Mouse (Mus musculus): ENCODE measurements around the gene Adra2c.

Adra2c gene

DNA sequence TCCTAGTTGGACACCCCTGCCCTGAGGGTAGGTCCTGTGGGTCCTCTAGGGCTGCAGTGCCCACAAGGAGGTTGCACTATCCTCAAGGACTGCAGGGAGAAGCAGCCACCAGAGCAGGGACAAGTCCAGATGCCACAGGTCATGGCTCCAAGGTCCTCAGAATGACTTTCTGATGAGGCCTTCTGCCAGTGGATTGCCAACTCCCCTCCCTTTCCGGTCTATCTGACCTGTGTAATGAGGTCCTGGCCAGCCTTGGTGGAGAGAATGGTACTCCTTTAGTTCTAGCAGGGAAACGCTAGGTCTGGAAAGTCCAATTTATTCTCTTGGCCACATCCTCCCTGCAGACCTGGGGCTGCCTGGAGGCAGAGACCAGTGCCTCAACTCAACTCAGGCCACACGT lies at the start of gene Adra2c:
Gene Adra2c (plus strand): TSS at position 301 of the 400 bp plus-strand sequence.
- DNase-seq (ENCODE audit: low spot score), result no peak

DNA sequence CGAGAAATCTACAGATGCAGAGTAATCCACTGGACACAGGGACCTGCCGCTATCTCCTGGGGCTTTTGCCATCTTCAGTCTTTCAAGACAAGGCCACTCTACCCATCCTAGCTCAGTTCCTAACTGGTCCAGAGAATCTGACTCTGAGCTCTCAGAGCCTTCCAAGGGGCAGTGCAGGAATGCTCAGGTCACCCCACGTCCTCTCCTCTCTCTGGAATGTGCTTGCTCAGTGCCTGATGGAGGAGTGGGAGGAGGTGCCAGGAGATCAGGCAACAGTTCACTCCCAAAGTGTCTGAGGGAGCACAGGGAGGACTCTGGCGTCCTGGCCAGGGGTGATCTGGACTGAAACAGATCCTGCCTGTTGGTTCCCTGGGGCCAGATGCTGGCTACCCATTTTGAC lies 45.0 kb upstream of the Adra2c start:
- no peak for DNase-seq (ENCODE audit: low spot score)

DNA sequence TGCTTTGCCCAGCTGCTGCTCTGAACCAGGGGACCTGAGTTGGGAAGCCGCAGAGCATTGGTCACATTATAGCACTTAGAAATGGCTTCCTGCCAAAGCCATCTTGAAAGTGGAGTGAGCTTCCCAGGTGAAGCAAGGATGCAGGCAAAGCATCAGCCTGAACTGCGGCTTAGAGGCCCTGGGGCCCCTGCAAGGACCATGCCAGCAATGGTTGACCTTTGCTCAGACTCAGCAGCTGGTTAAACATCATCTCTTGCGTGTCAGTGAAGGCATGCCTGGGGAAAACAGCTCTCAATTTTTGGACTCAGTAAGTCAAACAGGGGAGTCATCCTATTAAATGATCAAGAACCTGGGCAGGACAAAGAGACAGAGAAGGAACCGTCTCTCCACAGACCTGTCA lies 40.4 kb upstream of the Adra2c start:
- DNase-seq (ENCODE audit: low spot score), result no peak

DNA sequence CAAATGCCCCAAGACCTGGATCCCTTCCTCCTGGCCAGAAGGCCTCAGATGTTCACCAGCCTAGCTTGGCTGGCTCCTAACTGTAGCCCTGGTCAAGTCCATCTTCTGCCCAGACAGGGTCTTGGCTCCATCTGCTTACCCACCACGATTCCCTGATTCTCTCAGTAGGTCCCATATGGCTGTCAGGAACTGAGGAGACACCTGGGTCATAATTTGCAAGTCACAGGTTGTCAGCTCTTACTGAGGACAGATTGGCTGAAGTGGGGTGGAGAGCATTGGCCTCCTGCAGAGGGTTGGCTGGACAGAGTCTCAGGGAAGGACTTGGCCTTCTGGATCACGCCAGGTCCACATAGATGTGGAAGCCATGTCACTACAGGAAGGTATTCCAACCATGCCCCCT lies 39.5 kb upstream of the Adra2c start:
- DNase-seq (ENCODE audit: low spot score), result no peak

DNA sequence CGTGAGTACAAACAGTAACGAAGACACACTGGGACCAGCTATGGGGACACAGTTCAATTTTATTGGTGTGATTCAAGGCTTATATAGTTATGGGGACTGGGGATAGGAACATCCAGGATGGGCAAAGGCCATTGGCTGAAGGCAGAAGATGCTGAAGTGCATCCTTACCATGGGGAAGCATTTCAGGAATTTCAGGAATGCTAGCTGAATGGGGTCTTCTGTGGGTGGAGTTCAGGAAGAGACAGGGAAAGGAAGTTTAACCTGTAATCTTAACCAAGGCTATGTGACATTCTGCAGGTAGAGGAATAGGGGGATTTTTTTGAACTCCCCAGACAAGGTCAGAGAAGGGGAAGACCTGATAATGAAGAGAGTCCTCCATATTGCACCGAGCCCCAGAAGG lies 36.6 kb upstream of the Adra2c start:
- DNase-seq (ENCODE audit: low spot score), result no peak

DNA sequence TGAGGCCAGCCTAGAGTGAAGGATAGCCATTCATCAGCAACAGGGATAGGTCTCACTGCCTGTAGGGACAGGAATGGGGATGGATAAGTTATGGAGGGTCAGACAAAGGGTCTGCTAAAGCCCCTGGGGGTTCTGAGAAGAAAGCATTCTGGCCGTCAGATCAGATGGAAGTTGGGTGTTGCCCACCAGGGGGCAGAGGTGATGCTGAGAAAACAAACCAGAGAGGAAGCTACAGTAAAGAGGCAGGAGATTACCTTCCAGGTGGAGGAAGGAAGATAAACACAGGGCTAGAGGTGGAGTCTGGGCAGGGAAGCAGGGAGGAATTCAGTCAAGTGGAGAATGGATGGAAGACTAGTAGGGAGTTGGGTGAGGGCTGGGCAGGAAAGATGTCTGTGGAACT lies 33.9 kb upstream of the Adra2c start:
- no peak for DNase-seq (ENCODE audit: low spot score)

DNA sequence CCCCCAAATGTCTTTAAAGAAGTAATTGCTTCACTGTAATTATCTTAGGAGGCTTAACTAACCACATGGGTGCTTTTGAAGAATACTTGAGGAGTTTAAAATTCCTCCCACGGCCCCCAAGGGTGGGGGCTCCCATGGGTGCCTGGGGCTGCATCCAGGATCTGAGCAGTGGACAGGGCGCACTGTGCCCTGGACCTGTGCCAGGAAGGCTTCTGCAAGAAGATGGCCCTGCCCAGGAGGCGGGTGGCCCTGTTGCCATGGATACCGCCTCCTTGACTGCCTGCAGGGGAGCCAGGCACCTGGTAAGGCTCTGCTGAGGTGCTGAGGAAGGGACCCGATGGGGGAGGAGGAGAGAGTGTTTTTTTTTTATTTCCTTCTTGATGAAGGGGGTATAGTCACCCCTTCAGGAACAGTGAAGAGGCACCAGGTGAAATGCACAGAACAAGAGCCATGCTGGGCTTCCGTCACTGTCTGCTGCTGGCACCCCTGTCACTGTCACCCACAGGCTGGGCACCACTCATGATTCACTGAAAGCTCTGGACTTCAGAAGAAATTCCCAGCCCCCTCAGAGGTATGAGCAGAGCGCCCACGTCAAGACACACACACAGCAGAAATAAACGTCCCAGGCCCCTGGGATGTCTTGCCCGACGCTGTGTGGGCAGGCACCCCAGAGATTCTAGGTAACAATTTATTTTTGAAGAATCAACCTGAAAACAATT lies 32.4 kb upstream of the Adra2c start:
- DNase-seq (ENCODE audit: low spot score), result no peak

DNA sequence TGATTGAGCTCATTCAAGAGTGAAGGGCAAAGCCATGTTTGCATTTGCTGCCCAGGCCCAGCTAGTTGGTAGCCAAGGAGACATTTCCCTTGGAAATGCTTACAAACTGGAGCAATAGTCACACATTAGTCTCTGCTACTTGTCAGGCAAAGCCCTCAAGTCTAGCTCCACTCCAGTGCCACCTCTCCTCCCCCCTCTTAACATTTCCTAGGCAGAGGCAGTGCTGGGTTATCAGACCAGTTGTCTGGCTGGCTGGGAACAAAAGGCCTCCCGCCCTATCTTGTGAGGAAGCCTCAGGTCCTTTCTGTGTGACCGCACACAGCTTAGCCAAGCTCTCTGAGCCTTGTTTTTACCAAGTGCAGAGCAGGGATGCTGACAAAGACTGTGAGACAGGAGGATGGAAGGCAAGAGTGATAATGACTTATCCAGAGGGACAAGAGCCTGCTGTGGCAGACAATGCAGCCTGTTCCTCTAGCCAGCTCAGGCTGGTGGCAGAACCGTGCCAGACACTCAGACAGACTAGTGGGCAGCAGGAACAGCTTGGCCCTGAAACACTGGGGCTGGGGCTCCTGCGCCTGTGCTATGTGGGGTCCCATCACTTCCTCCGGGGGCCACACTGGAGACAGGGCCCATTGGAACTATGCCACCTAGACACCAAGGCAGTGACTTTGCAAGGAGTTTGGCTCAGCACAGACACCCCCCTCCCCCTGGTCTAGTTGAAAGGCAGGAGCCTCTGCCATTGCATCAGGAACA lies 23.0 kb upstream of the Adra2c start:
- no peak for DNase-seq (ENCODE audit: low spot score)

DNA sequence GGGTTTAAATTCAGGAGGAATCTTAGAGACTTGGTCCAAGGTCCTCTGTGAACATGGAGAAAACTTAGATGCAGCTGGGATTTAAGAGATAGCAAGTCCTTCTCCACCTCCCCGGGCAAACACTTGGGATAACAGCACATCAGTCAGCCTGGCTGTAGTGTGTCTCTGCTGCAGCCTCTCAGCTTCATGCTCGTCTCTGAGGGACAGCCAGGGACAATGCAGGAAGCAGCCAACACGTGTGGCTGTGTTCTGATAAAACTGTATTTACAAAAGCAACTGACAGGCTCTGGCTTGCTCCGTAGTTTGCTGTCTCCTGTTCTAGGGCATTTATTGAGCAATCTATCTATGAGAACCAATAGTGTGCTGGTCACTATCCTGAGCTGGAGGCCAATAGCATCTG lies 14.4 kb upstream of the Adra2c start:
- no peak for DNase-seq (ENCODE audit: low spot score)

DNA sequence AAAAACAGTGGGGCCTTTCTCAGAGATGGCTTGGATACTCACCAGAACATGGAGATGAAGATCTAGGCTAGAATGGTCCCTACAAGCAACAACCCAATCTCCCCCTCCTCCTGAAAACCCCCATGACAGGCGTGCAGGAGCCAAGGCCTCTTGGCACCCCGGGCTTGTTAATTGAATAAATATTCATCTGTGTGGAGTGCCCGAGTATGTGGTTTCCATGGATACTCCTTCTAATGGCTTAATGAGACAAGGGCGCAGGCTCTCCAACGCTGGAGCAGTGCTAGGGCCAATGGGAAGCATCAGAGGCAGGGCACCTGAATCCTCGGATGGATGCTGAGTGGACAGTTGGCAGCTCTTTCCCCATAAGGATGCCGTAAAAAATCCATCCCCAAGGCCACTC lies 10.6 kb upstream of the Adra2c start:
- no peak for DNase-seq (ENCODE audit: low spot score)

DNA sequence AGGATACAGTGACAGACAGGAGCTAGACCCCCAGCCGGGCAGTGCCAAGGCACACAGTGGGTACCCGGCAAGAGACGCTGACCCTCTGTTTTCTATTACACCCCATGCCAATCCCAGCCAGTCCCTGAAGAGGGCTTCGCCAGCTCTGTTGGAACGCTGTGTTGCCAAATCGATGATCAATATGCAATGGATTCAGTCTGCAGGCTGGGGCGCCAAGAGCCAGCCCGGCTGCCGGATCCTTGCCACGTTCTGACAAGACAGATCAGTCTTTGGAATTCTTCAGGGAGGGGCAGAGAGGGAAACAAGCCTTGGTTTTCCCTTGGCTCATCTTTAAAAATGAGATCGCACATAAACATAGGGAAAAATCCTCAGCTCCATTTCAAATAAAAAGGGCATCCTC lies 2.8 kb upstream of the Adra2c start:
- no peak for DNase-seq (ENCODE audit: low spot score)

DNA sequence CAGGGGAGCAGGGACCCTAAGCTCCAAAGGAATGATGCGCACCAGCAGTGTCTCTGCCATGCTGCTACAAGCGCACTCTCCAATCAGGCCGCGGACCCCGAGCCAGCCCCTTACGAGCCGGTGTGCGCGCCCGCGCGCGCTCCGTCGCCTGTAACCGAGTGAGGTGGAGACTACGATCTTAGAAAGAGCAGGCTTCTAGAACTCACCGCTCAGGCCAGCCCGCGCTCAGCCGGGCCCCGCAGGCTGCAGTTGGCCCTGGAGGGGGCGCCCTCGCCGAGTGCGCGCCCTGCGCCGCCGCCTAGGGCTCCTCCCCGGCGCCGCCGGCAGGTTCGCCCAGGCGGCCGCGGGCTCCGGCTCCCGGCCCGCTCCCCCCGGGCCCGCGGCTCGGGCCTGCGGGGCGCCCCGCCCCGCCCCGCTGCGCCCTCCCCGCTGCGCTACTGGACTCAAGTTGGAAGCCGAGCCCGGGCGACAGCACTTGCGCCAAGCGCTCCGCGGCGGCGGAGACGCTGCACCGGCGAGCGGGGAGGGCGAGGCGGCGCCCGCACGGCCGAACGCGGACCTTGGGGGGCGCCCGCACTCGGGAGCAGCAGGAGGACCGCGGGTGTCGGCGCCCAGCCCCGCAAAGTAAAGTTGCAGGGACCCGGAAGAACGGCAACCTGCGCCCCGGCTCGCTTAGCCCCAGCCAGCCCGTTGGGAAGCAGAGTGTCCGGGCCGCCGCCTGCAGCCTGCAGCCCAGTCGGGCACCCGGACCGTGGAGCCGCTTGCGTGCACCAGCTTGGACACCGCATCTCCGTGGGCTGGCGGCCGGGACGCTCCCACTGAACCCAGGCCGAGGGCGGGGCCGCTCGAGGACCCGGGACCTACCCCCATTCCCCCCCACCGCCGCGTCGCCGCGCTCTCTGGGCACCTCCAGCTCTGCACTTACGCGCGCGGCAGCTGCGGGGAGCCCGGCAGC lies 899 bp downstream of the Adra2c start:
- DNase-seq (ENCODE audit: low spot score), result no peak

DNA sequence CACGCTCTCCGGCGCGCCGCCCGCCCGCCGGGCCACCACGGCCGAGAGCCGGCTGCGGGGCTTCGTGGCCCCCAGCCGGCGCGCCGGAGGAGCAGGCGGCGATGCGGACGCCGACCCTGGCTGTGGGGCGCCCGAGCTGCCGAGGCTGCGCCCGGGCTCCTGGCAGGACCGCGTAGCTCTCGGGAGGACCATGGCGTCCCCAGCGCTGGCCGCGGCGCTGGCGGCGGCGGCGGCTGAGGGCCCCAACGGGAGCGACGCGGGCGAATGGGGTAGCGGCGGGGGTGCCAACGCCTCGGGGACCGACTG lies 1.5 kb downstream of the Adra2c start:
- DNase-seq (ENCODE audit: low spot score), result no peak

DNA sequence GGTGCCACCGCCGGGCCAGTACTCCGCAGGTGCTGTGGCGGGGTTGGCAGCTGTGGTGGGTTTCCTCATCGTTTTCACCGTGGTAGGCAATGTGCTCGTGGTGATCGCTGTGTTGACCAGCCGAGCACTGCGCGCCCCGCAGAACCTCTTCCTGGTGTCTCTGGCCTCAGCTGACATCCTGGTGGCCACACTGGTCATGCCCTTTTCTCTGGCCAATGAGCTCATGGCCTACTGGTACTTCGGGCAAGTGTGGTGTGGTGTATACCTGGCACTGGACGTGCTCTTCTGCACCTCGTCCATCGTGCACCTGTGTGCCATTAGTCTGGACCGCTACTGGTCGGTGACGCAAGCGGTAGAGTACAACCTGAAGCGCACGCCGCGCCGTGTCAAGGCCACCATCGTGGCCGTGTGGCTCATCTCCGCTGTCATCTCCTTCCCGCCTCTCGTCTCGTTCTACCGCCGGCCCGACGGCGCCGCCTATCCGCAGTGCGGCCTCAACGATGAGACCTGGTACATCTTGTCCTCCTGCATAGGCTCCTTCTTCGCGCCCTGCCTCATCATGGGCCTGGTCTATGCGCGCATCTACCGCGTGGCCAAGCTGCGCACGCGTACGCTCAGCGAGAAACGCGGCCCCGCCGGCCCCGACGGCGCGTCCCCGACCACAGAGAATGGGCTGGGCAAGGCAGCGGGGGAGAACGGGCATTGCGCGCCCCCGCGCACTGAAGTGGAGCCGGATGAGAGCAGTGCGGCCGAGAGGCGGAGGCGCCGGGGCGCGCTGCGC lies 2.1 kb downstream of the Adra2c start:
- no peak for DNase-seq (ENCODE audit: low spot score)

DNA sequence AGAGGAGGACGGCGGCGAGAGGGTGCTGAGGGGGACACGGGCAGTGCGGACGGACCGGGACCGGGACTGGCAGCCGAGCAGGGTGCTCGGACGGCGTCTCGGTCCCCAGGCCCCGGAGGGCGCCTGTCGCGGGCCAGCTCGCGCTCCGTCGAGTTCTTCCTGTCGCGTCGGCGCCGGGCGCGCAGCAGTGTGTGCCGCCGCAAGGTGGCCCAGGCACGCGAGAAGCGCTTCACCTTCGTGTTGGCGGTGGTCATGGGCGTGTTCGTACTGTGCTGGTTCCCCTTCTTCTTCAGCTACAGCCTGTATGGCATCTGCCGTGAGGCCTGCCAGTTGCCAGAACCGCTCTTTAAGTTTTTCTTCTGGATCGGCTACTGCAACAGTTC lies 2.7 kb downstream of the Adra2c start:
- DNase-seq (ENCODE audit: low spot score), result no peak

DNA sequence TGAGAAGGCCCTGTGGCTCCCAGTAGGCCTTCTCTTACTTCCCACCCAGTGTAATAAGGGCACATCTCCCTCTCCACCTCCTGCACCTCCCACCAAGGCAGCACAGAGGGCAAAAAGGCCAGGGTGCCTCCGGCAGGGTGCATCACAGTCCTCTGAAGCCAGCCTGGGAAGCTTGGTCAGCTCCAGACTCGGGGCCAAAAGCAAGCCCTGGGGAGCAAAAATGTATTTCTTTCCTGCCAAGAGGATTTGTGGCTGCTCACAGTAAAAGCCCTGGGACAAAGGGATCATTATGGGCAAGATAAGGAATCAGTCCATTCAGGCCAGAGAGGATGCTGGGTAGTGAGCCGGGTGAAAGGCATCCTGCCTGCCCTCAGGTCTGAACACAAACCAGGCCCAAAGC lies 7.2 kb downstream of the Adra2c start:
- DNase-seq (ENCODE audit: low spot score), result peak; percentile 50

DNA sequence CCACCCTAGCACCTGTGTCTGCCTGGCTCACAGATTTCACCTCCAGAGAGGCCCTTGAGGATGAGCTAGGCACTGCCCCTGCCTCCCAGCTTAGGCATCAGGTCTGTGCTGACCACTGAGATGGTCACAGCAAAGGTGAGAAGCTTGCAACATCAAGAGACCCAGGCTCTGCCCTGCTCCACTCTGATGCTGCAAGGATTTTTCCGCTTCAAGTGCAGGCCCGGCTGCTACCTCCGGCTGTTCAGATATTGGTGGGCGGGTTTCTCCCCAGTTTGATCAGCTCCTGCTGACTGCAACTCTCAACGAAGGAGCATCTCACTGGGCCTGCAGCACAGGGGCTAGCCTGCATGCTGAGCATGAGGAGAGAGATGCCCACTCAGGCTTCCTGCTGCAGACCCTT lies 8.1 kb downstream of the Adra2c start:
- DNase-seq (ENCODE audit: low spot score), result no peak

DNA sequence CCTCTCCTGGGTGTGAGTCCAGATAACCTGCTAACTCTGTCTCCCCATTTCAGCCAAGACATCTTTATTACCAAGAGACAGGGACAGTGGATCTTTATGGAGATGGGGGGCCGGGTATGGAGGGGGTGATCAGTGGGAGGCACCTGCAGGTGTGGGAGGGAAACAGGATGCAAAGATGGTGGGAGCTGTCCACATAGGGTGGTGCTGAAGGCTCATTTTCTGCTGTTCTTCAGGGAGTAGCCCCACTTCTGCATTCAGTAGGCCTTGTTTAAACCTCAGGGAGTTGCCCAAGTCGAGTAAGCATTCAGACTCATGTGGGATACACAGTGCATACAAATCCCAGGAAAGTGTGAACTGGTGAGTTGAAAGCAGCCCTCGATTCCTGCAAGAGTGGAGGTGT lies 21.5 kb downstream of the Adra2c start:
- DNase-seq (ENCODE audit: low spot score), result peak; percentile 21

DNA sequence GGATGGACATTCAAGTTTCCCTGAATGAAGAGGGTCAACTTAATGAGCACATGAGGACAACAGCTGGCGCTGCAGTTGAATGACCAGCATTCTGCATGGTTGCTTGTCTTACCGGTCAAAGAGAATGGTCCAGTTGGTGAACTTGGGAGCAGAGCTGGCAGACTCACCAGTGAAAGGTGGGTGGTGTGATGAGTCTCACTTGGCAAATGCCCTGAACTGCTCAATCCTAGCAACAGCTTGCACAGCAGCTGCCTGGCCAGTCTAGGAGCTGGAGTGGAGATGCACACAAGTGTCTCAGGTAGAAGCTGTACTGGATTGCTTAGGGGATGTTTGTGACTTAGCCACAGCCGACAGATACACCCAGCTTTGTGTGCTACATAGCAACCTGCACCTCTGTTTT lies 26.1 kb downstream of the Adra2c start:
- DNase-seq (ENCODE audit: low spot score), result no peak

DNA sequence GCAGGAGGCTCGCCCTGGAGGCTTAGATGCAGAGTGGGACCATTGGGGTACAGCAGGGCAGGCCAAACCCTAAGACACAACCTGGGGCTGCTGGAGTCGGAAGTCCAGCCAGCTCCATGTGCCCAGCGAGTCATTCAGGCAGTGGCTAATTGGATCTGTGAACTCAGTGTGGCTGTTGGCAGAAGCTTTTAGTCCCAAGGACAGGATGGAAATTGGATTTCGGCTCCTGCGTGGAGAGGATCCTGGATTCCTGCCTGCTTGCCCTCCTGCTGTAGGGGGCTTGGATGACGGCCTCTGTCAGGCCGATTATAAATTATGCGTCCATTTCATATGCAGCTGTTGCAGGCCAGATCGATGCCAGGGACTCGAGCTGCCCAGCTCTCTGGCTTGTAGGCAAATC lies 27.2 kb downstream of the Adra2c start:
- DNase-seq (ENCODE audit: low spot score), result no peak

DNA sequence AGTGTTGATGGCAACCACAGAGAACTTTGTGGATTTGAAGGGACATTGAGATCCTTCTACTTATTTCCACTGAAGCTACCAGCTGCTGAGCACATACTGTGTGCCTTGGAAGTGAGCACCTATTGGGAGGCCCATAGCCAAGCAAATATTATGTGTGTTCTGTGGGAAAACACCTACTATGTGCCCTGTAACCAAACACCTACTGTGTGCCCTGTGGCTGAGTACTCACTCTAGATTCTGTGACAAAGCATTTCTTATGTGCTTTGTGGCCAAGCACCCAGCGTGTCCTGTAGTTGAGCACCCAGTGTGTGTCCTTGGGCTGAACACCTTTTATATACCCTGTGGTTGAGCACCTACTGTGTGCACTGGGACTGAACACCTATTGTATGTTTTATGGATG lies 28.6 kb downstream of the Adra2c start:
- no peak for DNase-seq (ENCODE audit: low spot score)

DNA sequence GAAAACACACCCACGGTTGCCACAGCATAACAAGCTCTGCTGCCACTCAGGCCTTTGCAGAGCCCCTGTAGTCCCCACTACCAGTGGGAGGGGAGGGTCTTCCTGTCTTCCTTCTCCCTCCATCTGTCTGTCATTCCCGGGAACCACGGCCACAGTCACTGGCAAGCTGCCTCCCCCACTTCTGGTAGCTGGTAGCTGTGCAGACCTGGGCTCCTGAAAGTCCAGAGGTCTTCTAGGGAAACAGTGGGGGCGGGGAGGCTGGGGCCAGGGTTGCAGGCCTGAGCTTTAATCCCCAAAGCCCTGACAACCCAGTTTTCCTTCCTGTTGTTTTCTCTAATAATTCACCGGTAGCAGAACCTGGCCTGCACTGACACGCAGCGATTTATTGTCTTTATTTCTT lies 31.7 kb downstream of the Adra2c start:
- no peak for DNase-seq (ENCODE audit: low spot score)

Measured in adipocyte (in vitro differentiated cells).